Mouse (Mus musculus) forebrain, postnatal 0 days (tissue): Measurements from ENCODE around the gene Arl5c. TPM values are rescaled to one million over a fixed set of nuclear protein-coding genes. Genes with fewer than 3 reads are reported as not detected.

Experiments used
- ATAC-seq: fragments of 200-750 bp; cut with Nextera tagmentation; 2 replicates; pipeline ENCODE4 v1.8.0; 2017; ENCODE audit warnings: mild to moderate bottlenecking, moderate library complexity
- DNase-seq: peaks from one replicate; pipeline ENCODE4 v3.0.0-alpha.2; 2015
- H3K27ac ChIP-seq: fragments of 300-500 bp; sonication (generic); 2 replicates; pipeline ENCODE4 v1.5.1; 2014; ENCODE audit warnings: low read depth, mild to moderate bottlenecking, antibody characterized with exemption, low read length, moderate library complexity, mixed read lengths
- H3K27me3 ChIP-seq: fragments of 300-500 bp; sonication (generic); 2 replicates; pipeline ENCODE4 v1.6.1; 2014; ENCODE audit warnings: mild to moderate bottlenecking, low read length, mixed read lengths; ENCODE audit not compliant: insufficient read depth
- H3K36me3 ChIP-seq: fragments of 300-500 bp; sonication (generic); 2 replicates; pipeline ENCODE4 v1.6.1; 2014; ENCODE audit warnings: mild to moderate bottlenecking, moderate library complexity; ENCODE audit not compliant: insufficient read depth
- H3K4me1 ChIP-seq: fragments of 300-500 bp; sonication (generic); 2 replicates; pipeline ENCODE4 v1.6.1; 2014; ENCODE audit warnings: antibody characterized with exemption; ENCODE audit not compliant: insufficient read depth
- H3K4me2 ChIP-seq: fragments of 300-500 bp; sonication (generic); 2 replicates; pipeline ENCODE4 v1.6.1; 2014; ENCODE audit warnings: low read depth, mild to moderate bottlenecking, moderate library complexity
- H3K4me3 ChIP-seq: fragments of 300-500 bp; sonication (generic); 2 replicates; pipeline ENCODE4 v1.5.1; 2014; ENCODE audit warnings: low read depth, low read length, mixed read lengths
- H3K9ac ChIP-seq: fragments of 300-500 bp; sonication (generic); 2 replicates; pipeline ENCODE4 v1.6.1; 2014; ENCODE audit warnings: mild to moderate bottlenecking
- H3K9me3 ChIP-seq: fragments of 300-500 bp; sonication (generic); 2 replicates; pipeline ENCODE4 v1.6.1; 2016; ENCODE audit warnings: low read length
- CTCF ChIP-seq: sonication (generic); IDR thresholded peaks from 2 replicates; pipeline ENCODE4 v1.5.1; 2016; ENCODE audit warnings: antibody characterized with exemption, control low read depth, low read depth
- WGBS: fragments of 180-500 bp; shearing (Covaris S2); extraction: QIAGEN DNeasy Blood & Tissue Kit; methylation state at CpG from one replicate; pipeline ENCODE4 v1.1.7; 2014; 5-methylcytosine and 5-hydroxymethylcytosine counted together
- polyA plus RNA-seq: library from polyadenylated mRNA; unstranded; fragments of >200 nt; fragmentation: Nextera tagmentation; extraction: Ambion mirVana; gene quantifications from 2 replicates; pipeline ENCODE4 v1.2.1, GENCODE M21; 2015
- total RNA-seq: library from RNA; depleted of rRNA; stranded (reverse); fragments of >200 nt; gene quantifications from 2 replicates; pipeline ENCODE4 v1.2.3, GENCODE M21; 2014

Gene Arl5c
- total and polyA plus RNA-seq, 2 experiments from 2014 or later = 4.2 to 5.2 TPM

DNA sequence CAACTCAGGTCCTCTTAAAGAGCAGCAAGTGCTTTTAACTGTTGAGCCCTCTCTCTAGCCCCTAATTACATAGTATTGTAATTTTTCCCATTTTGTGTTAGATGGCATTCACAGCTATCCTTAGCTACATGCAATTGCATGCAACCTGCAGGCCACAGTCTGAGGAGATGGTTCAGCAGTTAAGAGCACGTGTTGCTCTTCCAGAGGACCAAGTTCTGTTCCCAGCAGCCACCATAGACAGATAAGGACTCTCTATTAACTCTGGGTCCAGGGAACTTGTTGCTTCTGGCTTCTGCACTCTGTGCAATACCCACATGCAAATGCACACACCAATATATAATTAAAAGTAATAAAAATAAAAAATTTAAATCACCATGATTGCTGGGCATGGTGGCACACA, 710 bp upstream of the Arl5c start:
- TF ChIP-seq CTCF = no peak
- Histone ChIP-seq H3K4me2 (no peak overlapping the region), H3K9ac (no peak overlapping the region), H3K4me1 (peaks cover 12% of the 10 kb centered on the region; the same call in 1 of the 2 replicates), H3K9me3 (no peaks in the 10 kb centered on the region), H3K27ac (no peak overlapping the region), H3K4me3 (no peak overlapping the region), H3K27me3 (no peaks in the 10 kb centered on the region), H3K36me3 (peaks cover 5% of the 10 kb centered on the region; the same call in 1 of the 2 replicates)
- DNase-seq (no peak), ATAC-seq (no peak)
- WGBS = 62% methylated on average over 1 of the region's 1 CpGs

DNA sequence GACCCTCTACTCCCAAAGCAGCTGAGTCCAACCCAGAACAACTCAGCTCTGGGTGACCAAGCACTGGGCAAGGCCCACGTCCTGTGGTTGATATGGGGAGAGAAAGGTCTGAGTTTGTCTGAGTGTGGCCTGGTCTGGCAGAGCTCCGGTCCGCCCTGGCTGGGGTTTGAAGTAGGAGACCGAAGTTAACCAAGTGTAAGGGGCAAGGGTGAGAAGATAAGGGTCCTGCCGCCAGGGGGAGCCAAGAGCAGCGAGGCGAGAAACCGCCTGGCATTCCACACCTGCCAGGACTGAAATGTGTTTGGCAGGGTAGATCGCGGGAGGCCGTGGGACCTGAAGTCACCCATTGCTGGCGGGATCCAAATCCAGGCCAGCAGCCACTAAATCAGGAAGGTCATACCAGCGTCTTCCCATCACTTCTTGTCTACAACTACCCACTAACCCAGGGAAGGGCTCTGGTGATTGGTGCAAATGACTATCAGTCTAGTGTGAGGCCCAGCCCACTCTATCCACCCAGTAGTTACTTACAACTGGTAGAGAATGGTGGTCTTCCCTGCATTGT, 1.4 kb downstream of the Arl5c start:
- H3K4me2 ChIP-seq = peak overlapping the region; percentile 90
- H3K9ac ChIP-seq = peak overlapping the region; percentile 48
- peak overlapping the region; percentile 43 for H3K4me3 ChIP-seq
- no peaks in the 10 kb centered on the region for H3K36me3 ChIP-seq
- H3K4me1 ChIP-seq = peaks cover 19% of the 10 kb centered on the region
- DNase-seq = peak; percentile 68
- peak; percentile 68 for ATAC-seq
- H3K27ac ChIP-seq = no peak overlapping the region
- peak; percentile 75 for TF ChIP-seq CTCF
- no peaks in the 10 kb centered on the region for H3K27me3 ChIP-seq
- H3K9me3 ChIP-seq = no peaks in the 10 kb centered on the region
- WGBS = 7% methylated on average over 13 of the region's 13 CpGs

DNA sequence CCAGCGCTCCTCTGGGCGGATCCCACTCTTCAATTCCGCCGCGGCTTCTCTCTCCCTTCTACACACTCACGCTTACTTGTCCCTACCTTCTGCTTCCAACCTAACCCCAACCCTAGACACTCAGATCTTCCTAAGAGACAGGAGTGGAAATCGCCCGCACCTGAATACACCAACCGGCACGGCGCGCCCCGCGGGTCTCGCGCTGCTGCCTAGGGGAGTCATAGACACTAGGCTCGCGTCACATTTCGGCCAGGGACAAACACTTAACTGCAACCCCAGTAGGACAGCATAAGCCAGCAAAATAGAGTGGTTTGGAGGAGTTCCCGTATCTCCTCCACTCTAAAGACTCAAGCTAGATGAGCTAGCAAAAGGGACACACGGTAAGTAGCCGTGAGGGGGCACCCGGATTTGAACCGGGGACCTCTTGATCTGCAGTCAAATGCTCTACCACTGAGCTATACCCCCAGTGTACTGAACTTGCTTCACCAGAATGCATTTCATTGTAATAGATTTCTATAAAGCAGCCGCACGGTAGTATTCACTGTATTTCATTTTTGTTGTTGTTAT, 7.4 kb downstream of the Arl5c start:
- ATAC-seq = peak; percentile 83
- H3K27ac ChIP-seq = peak overlapping the region; percentile 85
- H3K36me3 ChIP-seq = no peaks in the 10 kb centered on the region
- TF ChIP-seq CTCF = no peak
- H3K4me2 ChIP-seq = peak overlapping the region; percentile 61
- no peaks in the 10 kb centered on the region for H3K9me3 ChIP-seq
- peak; percentile 95 for DNase-seq
- H3K4me1 ChIP-seq = peaks cover 9% of the 10 kb centered on the region
- H3K4me3 ChIP-seq = peak overlapping the region; percentile 98
- peaks cover 10% of the 10 kb centered on the region for H3K27me3 ChIP-seq
- WGBS = under 1% methylated on average over 26 of the region's 26 CpGs
- H3K9ac ChIP-seq = peak overlapping the region; percentile 75

DNA sequence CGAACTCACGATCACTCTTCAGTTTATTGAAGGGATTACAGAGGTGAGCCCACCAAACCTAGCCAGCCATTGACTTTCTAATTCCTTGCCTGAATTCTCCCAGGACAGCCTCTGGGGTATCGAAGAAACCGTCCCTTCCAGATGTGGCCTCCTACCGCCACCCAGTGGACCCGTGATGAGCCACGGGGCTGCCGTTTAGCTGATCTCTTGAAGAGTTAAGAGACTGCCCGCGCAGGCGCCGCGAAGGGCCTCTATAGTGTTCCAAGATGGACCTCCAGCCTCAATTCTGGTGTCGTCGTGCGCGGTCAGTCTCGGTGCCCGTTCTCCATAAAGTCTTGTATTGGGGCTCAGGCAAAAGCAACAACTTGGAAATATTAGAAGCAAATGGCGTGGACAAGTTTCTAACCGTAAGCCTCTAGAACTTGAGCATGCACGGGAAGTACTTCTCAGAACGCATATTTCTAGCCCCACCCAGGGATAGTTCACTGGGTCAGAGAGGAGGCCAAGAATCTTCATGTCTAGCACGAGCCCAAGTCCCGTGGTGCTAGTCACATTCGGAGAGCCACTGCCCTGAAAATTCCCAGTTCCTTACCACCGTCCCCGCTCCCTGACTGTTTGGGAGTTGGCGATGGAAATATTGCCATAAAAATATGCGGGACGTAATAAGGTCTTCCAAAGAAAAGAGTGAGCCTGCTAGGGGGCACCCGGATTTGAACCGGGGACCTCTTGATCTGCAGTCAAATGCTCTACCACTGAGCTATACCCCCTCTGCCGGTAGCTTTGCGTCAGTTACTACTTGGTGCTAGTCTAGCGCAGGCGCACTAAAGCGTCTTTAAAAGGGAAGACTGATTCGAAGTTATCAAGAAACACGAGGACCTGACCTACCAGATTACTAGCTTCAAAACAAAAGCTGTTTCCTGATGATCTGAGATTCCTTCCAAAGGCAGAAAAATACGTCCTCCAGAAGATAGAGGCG, 8.1 kb downstream of the Arl5c start:
- Histone ChIP-seq H3K27me3 (peaks cover 10% of the 10 kb centered on the region), H3K36me3 (no peaks in the 10 kb centered on the region), H3K9ac (peak overlapping the region; percentile 75), H3K27ac (peak overlapping the region; percentile 85), H3K4me3 (peak overlapping the region; percentile 98), H3K9me3 (no peaks in the 10 kb centered on the region), H3K4me2 (peak overlapping the region; percentile 61), H3K4me1 (peaks cover 9% of the 10 kb centered on the region)
- peak; percentile 83 for TF ChIP-seq CTCF
- WGBS = under 1% methylated on average over 42 of the region's 42 CpGs
- ATAC-seq (peak; percentile 85), DNase-seq (peak; percentile 98)

DNA sequence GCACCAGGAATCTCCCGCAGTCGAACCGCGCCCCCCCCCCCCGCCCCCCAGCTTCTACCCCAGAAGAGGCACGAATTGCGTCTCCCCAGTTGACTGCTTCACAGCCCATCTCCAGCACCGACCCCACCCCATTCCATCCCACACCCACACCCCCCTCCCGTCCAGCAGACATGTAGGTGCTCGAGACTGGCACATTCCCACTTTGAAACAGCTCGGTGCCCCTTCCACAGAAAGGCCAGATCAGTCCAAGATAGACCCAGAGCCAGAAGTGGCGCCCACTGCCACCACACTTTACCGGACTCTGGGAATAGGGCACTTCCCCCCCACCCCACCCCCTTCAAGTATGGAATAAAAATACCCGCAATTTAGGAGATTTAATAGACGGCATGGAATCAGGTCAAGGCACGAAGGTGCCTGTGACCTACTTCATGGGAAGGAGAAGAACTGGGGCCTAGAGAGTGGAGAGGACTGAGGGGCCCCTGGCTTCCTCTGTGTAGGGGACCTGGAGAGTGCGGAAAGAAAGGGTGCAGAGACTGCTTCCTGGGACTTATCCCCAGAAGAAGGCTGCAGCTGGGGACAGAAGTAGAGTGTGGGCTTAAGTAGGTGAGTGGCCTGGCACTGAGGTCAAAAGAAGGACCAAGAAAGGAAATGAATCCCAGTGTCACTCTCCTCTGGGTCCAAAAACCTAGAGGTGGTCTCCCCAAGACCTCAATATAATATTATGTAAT, 9.1 kb downstream of the Arl5c start:
- H3K27ac ChIP-seq = no peak overlapping the region
- peak overlapping the region; percentile 77 for H3K4me2 ChIP-seq
- ATAC-seq = no peak
- peaks cover 10% of the 10 kb centered on the region for H3K27me3 ChIP-seq
- TF ChIP-seq CTCF = no peak
- no peaks in the 10 kb centered on the region for H3K9me3 ChIP-seq
- H3K4me1 ChIP-seq = peaks cover 9% of the 10 kb centered on the region
- DNase-seq = no peak
- 23% methylated on average over 16 of the region's 17 CpGs for WGBS
- H3K4me3 ChIP-seq = peak overlapping the region; percentile 61
- no peak overlapping the region for H3K9ac ChIP-seq
- H3K36me3 ChIP-seq = no peaks in the 10 kb centered on the region

DNA sequence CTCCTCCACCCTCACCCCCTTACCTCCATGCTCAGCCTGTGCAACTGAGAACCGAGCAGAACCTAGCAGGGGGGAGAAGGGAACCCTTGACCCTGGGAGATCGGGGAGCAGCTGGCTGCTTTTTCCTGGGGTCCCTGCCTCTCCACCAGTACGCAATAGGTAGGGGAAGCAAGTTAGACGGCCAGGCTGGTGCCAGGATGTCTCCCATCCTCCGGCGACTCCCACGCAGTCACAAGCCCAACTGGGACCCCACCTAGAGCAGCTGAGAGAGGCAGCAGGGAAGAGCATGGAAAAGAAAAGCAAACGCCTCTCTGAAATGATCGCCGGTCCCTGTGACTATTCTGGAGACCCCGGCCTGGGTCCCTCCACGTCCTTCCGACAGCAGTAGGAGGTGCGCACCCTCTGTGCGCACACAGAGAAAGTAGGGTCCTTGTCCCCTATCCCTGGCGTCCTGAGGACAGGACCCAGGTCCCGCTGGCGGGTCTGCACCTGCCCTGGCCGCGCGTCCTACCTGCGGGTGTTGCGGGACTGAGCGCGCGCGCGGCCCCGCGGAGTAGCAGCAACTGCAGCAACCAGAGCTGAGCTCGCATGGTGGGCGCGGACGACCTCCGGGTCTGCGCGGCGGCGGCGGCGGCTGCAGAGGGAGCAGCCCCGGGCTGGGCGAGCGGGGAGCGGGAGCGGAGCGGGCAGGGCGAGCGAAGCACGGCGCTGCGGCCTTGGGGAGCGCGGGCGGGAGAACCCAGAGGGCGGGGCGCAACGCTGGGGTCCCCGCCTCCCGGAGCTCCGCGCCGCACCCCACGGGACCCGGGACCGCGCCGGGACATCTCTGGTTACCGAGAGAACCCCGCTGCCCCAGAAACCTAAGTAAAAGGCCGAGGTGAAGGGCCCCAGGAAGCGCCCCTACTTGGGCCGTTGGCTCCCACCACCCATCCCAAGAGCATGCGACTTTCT, 10.0 kb downstream of the Arl5c start, which contains the start of gene Plxdc1:
TSS of gene Plxdc1 (minus strand) at position 718 of the 951 bp plus-strand sequence.
- Histone ChIP-seq H3K36me3 (no peaks in the 10 kb centered on the region), H3K4me3 (peak within 1 kb of the TSS; percentile 61), H3K27ac (no peak within 1 kb of the TSS), H3K9me3 (no peaks in the 10 kb centered on the region), H3K9ac (peak within 1 kb of the TSS; percentile 58), H3K4me2 (peak within 1 kb of the TSS; percentile 77), H3K4me1 (peaks cover 9% of the 10 kb centered on the region), H3K27me3 (peaks cover 10% of the 10 kb centered on the region)
- WGBS = 3% methylated on average over 61 of the region's 74 CpGs
- DNase-seq (no peak), ATAC-seq (no peak)
- no peak for TF ChIP-seq CTCF
